Mouse (Mus musculus): Measurements from ENCODE around the gene Dapk3. TPM values are rescaled to one million over a fixed set of nuclear protein-coding genes. Genes with fewer than 3 reads are reported as not detected.
A peak's percentile ranks its signal among the peaks of the same experiment; 100 is the strongest.

The Dapk3 gene
- polyA plus RNA-seq, 1 experiment from 2014 or later, result 58.8 TPM

GRCm38 (mm10) chr10:81138821-81139528 is 43.8 kb upstream of the Dapk3 start:
- 63% methylated on average over 11 of the region's 11 CpGs for WGBS
- peak overlapping the region; percentile 82 for H3K9ac ChIP-seq (ENCODE audit: low read length)
- H3K27ac ChIP-seq (ENCODE audit: low read depth), result peak overlapping the region; percentile 83; the same call in 1 of the 2 replicates

GRCm38 (mm10) chr10:81139529-81139846 is 43.3 kb upstream of the Dapk3 start:
- no peak for DNase-seq (ENCODE audit: low spot score)
- Histone ChIP-seq H3K9ac (ENCODE audit: low read length) (peak overlapping the region; percentile 82; the same call in 1 of the 2 replicates), H3K9me3 (ENCODE audit: control insufficient read depth, low read length) (no peaks in the 10 kb centered on the region), H3K27ac (ENCODE audit: low read depth) (peak overlapping the region; percentile 10; the same call in 1 of the 2 replicates), H3K4me1 (replicated peaks; ENCODE audit: control insufficient read depth, insufficient read depth, low read length) (peaks cover 52% of the 10 kb centered on the region), H3K4me2 (ENCODE audit: low read length) (peak overlapping the region; percentile 73), H3K36me3 (ENCODE audit: control insufficient read depth, insufficient read depth, low read length) (peaks cover 11% of the 10 kb centered on the region), H3K4me3 (ENCODE audit: low read depth, low read length) (peak overlapping the region; percentile 84), H3K27me3 (replicated peaks; ENCODE audit: control insufficient read depth, insufficient read depth, low read length) (peaks cover 15% of the 10 kb centered on the region)
- WGBS, result 65% methylated on average over 4 of the region's 4 CpGs
- no peak for ATAC-seq (replicated peaks; ENCODE audit: low FRiP score, low TSS enrichment, low read depth)

More at GRCm38 (mm10) chr10:81138821-81139528, 43.8 kb upstream of the Dapk3 start:
- DNase-seq (ENCODE audit: low spot score) (no peak), ATAC-seq (replicated peaks; ENCODE audit: low FRiP score, low TSS enrichment, low read depth) (no peak)
- Histone ChIP-seq H3K4me2 (ENCODE audit: low read length) (peak overlapping the region; percentile 73), H3K27me3 (replicated peaks; ENCODE audit: control insufficient read depth, insufficient read depth, low read length) (peaks cover 20% of the 10 kb centered on the region), H3K4me3 (ENCODE audit: low read depth, low read length) (peak overlapping the region; percentile 84), H3K36me3 (ENCODE audit: control insufficient read depth, insufficient read depth, low read length) (peaks cover 6% of the 10 kb centered on the region), H3K4me1 (replicated peaks; ENCODE audit: control insufficient read depth, insufficient read depth, low read length) (peaks cover 52% of the 10 kb centered on the region), H3K9me3 (ENCODE audit: control insufficient read depth, low read length) (no peaks in the 10 kb centered on the region)

DNA sequence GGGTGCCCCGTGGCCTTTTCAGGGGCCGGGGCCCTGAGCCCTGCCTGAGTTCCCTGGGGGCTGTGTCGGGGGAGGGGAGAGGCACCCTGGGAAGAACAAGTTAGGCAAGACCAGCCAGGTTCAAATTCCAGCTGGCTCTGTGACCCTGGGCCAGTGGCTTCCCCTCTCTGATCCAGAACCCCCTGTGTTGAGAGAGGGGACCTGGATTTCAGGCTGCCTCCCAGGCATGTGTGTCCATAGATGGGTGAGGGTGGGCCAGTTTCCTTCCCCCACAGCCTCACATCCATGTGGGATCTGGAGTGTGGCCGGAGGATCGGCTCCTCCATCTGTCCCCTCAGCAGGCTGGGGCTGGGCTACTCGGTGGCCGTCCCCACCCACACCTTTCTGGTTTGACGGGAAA is 42.8 kb upstream of the Dapk3 start:
- H3K9ac ChIP-seq (ENCODE audit: low read length), result peak overlapping the region; percentile 82
- peaks cover 10% of the 10 kb centered on the region for H3K27me3 ChIP-seq (replicated peaks; ENCODE audit: control insufficient read depth, insufficient read depth, low read length)
- DNase-seq (ENCODE audit: low spot score), result no peak
- H3K4me2 ChIP-seq (ENCODE audit: low read length), result peak overlapping the region; percentile 73
- H3K4me1 ChIP-seq (replicated peaks; ENCODE audit: control insufficient read depth, insufficient read depth, low read length), result peaks cover 48% of the 10 kb centered on the region
- peak overlapping the region; percentile 84; the same call in 1 of the 2 replicates for H3K4me3 ChIP-seq (ENCODE audit: low read depth, low read length)
- peak overlapping the region; percentile 10; the same call in 1 of the 2 replicates for H3K27ac ChIP-seq (ENCODE audit: low read depth)
- 41% methylated on average over 8 of the region's 8 CpGs for WGBS
- peaks cover 16% of the 10 kb centered on the region for H3K36me3 ChIP-seq (ENCODE audit: control insufficient read depth, insufficient read depth, low read length)
- no peaks in the 10 kb centered on the region for H3K9me3 ChIP-seq (ENCODE audit: control insufficient read depth, low read length)
- ATAC-seq (replicated peaks; ENCODE audit: low FRiP score, low TSS enrichment, low read depth), result no peak

DNA sequence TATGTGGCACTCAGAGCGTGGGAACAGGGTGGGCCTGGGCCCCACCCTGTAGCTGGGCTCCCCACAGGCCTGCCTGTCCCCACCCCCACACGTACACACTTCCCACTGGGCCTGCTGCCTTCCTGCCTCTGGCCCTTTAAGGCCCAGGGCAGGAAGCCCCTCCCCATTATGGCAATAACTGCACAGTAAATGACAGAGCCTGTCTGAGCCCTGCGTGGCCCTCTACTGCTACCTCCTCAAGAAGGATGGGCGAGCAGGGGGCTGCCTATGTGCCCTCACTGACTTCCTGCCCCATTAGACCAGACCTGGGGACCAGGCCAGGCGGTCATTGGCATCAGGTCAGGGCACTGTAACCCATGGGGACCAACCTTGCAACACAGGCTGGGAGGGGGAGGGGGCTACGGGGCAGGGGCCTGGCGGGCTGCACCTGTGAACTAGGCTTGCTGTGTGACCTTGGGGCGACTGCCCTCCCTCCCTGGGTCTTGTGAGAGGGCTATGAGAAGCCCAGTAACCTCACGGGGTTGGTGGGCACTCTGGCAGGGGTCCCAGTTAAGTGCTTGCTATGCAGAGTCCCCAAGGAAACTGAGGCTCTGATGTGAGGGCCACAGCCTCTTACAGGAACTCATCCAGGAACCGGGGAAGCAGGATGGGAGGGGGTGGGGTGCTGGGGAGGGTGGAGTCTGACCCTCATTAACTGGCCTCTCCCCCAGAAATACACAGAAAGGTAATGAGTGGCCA is 41.9 kb upstream of the Dapk3 start:
- peak overlapping the region; percentile 10; the same call in 1 of the 2 replicates for H3K27ac ChIP-seq (ENCODE audit: low read depth)
- 47% methylated on average over 10 of the region's 10 CpGs for WGBS

DNA sequence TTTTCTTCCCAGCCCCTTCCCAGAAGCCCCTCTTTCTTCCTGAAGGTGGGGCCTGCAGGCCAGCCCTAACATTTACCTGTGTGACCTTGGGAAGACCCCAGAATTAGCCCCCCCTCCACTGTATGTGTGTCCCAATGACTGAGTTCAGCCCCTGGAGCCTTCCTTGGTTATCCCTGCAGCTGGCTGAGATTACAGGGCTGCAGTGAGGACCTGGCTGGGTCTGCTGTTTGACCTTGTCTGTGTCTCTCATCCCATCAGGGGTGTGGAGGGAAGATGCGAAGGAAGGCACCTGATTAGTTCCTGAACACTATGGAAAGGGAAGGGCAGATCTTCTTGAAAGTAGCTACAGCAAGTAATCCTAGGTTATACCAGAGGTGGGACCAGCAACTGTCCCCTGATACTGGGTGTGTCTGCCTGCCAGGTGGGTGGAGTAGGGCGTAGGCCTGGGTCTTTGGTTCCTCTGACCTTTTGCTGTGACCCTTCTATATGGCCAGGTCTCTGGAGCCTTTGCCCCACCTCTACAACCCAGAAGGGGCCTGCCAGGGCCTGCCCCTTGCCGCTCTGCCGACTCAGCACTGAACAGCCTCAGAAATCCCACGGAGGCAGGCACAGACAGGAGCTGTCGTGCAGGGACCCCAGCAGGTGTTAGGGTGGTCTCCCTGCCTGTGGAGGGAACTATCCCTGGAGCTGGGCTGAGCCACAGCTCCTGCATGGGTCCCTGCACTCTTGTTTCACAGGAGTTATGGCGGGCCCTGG is 41.2 kb upstream of the Dapk3 start:
- Histone ChIP-seq H3K27ac (ENCODE audit: low read depth) (no peak overlapping the region), H3K27me3 (replicated peaks; ENCODE audit: control insufficient read depth, insufficient read depth, low read length) (no peaks in the 10 kb centered on the region), H3K36me3 (ENCODE audit: control insufficient read depth, insufficient read depth, low read length) (peaks cover 32% of the 10 kb centered on the region), H3K4me2 (ENCODE audit: low read length) (peak overlapping the region; percentile 73), H3K4me3 (ENCODE audit: low read depth, low read length) (no peak overlapping the region), H3K9ac (ENCODE audit: low read length) (no peak overlapping the region), H3K9me3 (ENCODE audit: control insufficient read depth, low read length) (no peaks in the 10 kb centered on the region), H3K4me1 (replicated peaks; ENCODE audit: control insufficient read depth, insufficient read depth, low read length) (peaks cover 40% of the 10 kb centered on the region)
- WGBS, result 78% methylated on average over 7 of the region's 7 CpGs
- DNase-seq (ENCODE audit: low spot score) (no peak), ATAC-seq (replicated peaks; ENCODE audit: low FRiP score, low TSS enrichment, low read depth) (no peak)

More for the DNA sequence above, 41.9 kb upstream of the Dapk3 start:
- Histone ChIP-seq H3K4me1 (replicated peaks; ENCODE audit: control insufficient read depth, insufficient read depth, low read length) (peaks cover 40% of the 10 kb centered on the region), H3K4me3 (ENCODE audit: low read depth, low read length) (peak overlapping the region; percentile 84; the same call in 1 of the 2 replicates), H3K4me2 (ENCODE audit: low read length) (peak overlapping the region; percentile 73), H3K36me3 (ENCODE audit: control insufficient read depth, insufficient read depth, low read length) (peaks cover 25% of the 10 kb centered on the region), H3K27me3 (replicated peaks; ENCODE audit: control insufficient read depth, insufficient read depth, low read length) (peaks cover 1% of the 10 kb centered on the region; the same call in 1 of the 2 replicates), H3K9me3 (ENCODE audit: control insufficient read depth, low read length) (no peaks in the 10 kb centered on the region), H3K9ac (ENCODE audit: low read length) (peak overlapping the region; percentile 82)
- ATAC-seq (replicated peaks; ENCODE audit: low FRiP score, low TSS enrichment, low read depth) (no peak), DNase-seq (ENCODE audit: low spot score) (no peak)

DNA sequence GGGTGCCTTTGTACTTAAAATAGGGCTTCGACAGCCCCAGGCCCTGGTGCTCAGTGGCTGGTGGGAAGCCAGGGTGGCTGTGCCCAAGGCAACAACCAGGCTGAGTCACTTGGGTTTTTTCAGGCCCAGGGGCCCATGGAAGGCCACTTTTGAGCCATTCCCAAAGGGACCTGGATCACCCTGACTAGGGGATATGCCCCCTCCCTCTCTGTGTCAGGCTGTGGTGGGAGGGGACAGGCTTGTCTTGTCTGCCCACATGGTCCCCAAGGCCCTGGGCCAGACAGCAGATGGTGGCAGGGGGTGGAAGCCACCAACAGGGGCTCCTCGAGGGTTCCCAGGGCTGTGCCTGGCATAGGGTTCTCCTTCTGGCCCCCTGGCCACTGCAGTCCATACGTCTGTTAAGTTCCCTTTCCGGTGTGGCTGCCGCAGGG is 40.2 kb upstream of the Dapk3 start:
- no peaks in the 10 kb centered on the region for H3K9me3 ChIP-seq (ENCODE audit: control insufficient read depth, low read length)
- peaks cover 40% of the 10 kb centered on the region for H3K4me1 ChIP-seq (replicated peaks; ENCODE audit: control insufficient read depth, insufficient read depth, low read length)
- 84% methylated on average over 5 of the region's 5 CpGs for WGBS
- H3K27me3 ChIP-seq (replicated peaks; ENCODE audit: control insufficient read depth, insufficient read depth, low read length), result no peaks in the 10 kb centered on the region
- H3K4me3 ChIP-seq (ENCODE audit: low read depth, low read length), result no peak overlapping the region
- ATAC-seq (replicated peaks; ENCODE audit: low FRiP score, low TSS enrichment, low read depth) (no peak), DNase-seq (ENCODE audit: low spot score) (no peak)
- no peak overlapping the region for H3K9ac ChIP-seq (ENCODE audit: low read length)
- 0 out of 2 replicates have a peak overlapping the region, but pooled peaks have one; percentile 9 for H3K27ac ChIP-seq (ENCODE audit: low read depth)
- peaks cover 41% of the 10 kb centered on the region for H3K36me3 ChIP-seq (ENCODE audit: control insufficient read depth, insufficient read depth, low read length)
- H3K4me2 ChIP-seq (ENCODE audit: low read length), result no peak overlapping the region

- Histone ChIP-seq H3K4me3 (ENCODE audit: low read depth, low read length) (no peak overlapping the region), H3K27me3 (replicated peaks; ENCODE audit: control insufficient read depth, insufficient read depth, low read length) (no peaks in the 10 kb centered on the region), H3K9ac (ENCODE audit: low read length) (no peak overlapping the region), H3K36me3 (ENCODE audit: control insufficient read depth, insufficient read depth, low read length) (peaks cover 47% of the 10 kb centered on the region), H3K4me1 (replicated peaks; ENCODE audit: control insufficient read depth, insufficient read depth, low read length) (peaks cover 39% of the 10 kb centered on the region), H3K27ac (ENCODE audit: low read depth) (no peak overlapping the region), H3K4me2 (ENCODE audit: low read length) (no peak overlapping the region), H3K9me3 (ENCODE audit: control insufficient read depth, low read length) (no peaks in the 10 kb centered on the region)
- DNase-seq (ENCODE audit: low spot score) (no peak), ATAC-seq (replicated peaks; ENCODE audit: low FRiP score, low TSS enrichment, low read depth) (no peak)
- WGBS, result 91% methylated on average over 7 of the region's 7 CpGs
These were observed 39.6 kb upstream of the Dapk3 start for GRCm38 (mm10) chr10:81143157-81143633.

- H3K9ac ChIP-seq (ENCODE audit: low read length), result no peak overlapping the region
- no peaks in the 10 kb centered on the region for H3K9me3 ChIP-seq (ENCODE audit: control insufficient read depth, low read length)
- no peak overlapping the region for H3K27ac ChIP-seq (ENCODE audit: low read depth)
- DNase-seq (ENCODE audit: low spot score) (no peak), ATAC-seq (replicated peaks; ENCODE audit: low FRiP score, low TSS enrichment, low read depth) (no peak)
- 95% methylated on average over 52 of the region's 52 CpGs for WGBS
- no peak overlapping the region for H3K4me3 ChIP-seq (ENCODE audit: low read depth, low read length)
- peaks cover 55% of the 10 kb centered on the region for H3K36me3 ChIP-seq (ENCODE audit: control insufficient read depth, insufficient read depth, low read length)
- peaks cover 32% of the 10 kb centered on the region for H3K4me1 ChIP-seq (replicated peaks; ENCODE audit: control insufficient read depth, insufficient read depth, low read length)
- no peaks in the 10 kb centered on the region for H3K27me3 ChIP-seq (replicated peaks; ENCODE audit: control insufficient read depth, insufficient read depth, low read length)
- no peak overlapping the region for H3K4me2 ChIP-seq (ENCODE audit: low read length)
These were observed 38.9 kb upstream of the Dapk3 start for GRCm38 (mm10) chr10:81143845-81144437.

All from intestine, embryonic 14.5 days (tissue).